Mouse (Mus musculus) neural tube, embryonic 13.5 days (tissue): Measurements from ENCODE around the gene Aatk. TPM values are rescaled to one million over a fixed set of nuclear protein-coding genes. Genes with fewer than 3 reads are reported as not detected.

Experiments
- ATAC-seq: fragments of 200-750 bp; cut with Nextera tagmentation; 2 replicates; pipeline ENCODE4 v1.8.0; 2017; ENCODE audit warnings: low read depth, mild to moderate bottlenecking, moderate TSS enrichment, moderate library complexity
- H3K27ac ChIP-seq: fragments of 300-500 bp; sonication (generic); replicated peaks from 2 replicates; pipeline ENCODE4 v1.5.1; 2015; ENCODE audit warnings: moderate library complexity, mild to moderate bottlenecking, inconsistent platforms
- H3K27me3 ChIP-seq: fragments of 300-500 bp; sonication (generic); 2 replicates; pipeline ENCODE4 v1.6.1; 2015; ENCODE audit warnings: mild to moderate bottlenecking, inconsistent platforms
- H3K36me3 ChIP-seq: fragments of 300-500 bp; sonication (generic); 2 replicates; pipeline ENCODE4 v1.6.1; 2015; ENCODE audit warnings: mild to moderate bottlenecking, inconsistent platforms
- H3K4me1 ChIP-seq: fragments of 300-500 bp; sonication (generic); replicated peaks from 2 replicates; pipeline ENCODE4 v1.6.1; 2015; ENCODE audit warnings: inconsistent platforms
- H3K4me2 ChIP-seq: fragments of 300-500 bp; sonication (generic); 2 replicates; pipeline ENCODE4 v1.6.1; 2015; ENCODE audit warnings: inconsistent platforms, mild to moderate bottlenecking, moderate library complexity
- H3K4me3 ChIP-seq: fragments of 300-500 bp; sonication (generic); 2 replicates; pipeline ENCODE4 v1.5.1; 2015; ENCODE audit warnings: mild to moderate bottlenecking, inconsistent platforms
- H3K9ac ChIP-seq: fragments of 300-500 bp; sonication (generic); 2 replicates; pipeline ENCODE4 v1.6.1; 2015; ENCODE audit warnings: moderate library complexity, mild to moderate bottlenecking, inconsistent platforms
- H3K9me3 ChIP-seq: fragments of 300-500 bp; sonication (generic); 2 replicates; pipeline ENCODE4 v1.6.1; 2016; ENCODE audit warnings: inconsistent platforms
- WGBS: fragments of 180-500 bp; shearing (Covaris S2); methylation state at CpG from one replicate; pipeline ENCODE4 v1.1.7; 2015; 5-methylcytosine and 5-hydroxymethylcytosine counted together
- polyA plus RNA-seq: library from polyadenylated mRNA; unstranded; fragments of >200 nt; fragmentation: Nextera tagmentation; extraction: Ambion mirVana; gene quantifications from 2 replicates; pipeline ENCODE4 v1.2.1, GENCODE M21; 2015

Gene Aatk
- polyA plus RNA-seq, 1 experiment from 2014 or later, result 34.2 TPM

DNA sequence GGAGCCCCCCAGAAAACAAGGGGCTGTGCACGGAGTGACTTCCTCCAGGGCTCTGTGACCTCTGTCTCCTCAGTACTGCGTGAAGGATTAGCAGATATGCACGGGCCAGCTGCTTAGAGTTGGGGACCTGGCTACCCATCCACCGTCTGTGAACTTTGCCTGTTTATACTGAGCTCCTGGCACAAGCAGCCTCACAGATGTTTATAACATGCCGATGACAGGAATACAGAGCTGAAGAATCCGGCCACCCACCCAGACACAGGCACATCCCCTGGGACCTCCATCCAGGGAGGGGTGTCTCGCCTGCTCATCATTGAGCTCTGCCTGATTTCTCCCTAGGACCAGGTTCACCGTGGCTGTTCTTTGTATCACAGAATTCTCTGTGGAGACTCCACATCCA lies 14.9 kb downstream of the Aatk start:
- Histone ChIP-seq H3K9ac (no peak overlapping the region), H3K9me3 (no peaks in the 10 kb centered on the region), H3K27ac (no peak overlapping the region), H3K4me1 (0 out of 2 replicates have a peak, but pooled peaks cover 10% of the 10 kb centered on the region), H3K4me2 (no peak overlapping the region), H3K4me3 (no peak overlapping the region), H3K36me3 (no peaks in the 10 kb centered on the region), H3K27me3 (no peaks in the 10 kb centered on the region)
- no peak for ATAC-seq
- WGBS, result 67% methylated on average over 8 of the region's 8 CpGs

DNA sequence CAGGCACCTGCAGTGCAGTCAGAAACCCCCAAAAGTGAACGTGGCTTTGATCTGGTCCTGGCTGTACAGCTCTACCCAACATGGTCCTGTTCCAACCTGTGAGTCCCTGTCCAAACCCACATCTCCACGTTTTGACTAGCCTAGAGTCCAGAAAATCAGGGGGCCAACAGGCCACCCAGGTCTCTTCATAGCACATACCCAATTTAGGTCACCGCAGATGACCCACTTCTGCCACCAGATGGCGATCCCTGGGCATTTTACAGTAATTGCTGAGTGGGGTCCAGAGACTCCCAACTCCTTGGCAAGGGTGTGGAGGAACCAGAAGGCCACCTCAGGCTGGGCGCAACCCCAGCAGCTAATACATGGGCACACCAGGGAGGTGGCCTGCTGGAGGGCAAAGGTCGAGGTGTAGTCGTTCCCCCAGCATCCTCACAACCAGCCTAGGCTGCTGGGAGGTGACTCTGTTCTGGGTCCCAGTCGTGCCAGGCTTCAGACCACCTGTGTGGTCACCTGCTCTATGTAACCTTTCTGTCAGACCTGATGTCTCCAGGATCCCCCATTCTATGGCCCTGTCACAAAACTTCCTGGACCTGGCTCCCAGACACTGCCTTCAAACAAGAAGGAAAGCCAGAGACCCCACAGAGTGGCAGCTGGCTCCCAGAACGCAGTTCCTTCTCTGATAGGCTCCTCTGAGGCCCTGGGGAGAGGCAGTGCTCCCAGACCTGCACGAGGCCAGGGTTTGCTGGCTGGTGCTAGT lies 16.6 kb downstream of the Aatk start:
- Histone ChIP-seq H3K9me3 (no peaks in the 10 kb centered on the region), H3K4me1 (0 out of 2 replicates have a peak, but pooled peaks cover 10% of the 10 kb centered on the region), H3K4me3 (no peak overlapping the region), H3K27me3 (no peaks in the 10 kb centered on the region), H3K9ac (no peak overlapping the region), H3K4me2 (no peak overlapping the region), H3K27ac (no peak overlapping the region), H3K36me3 (no peaks in the 10 kb centered on the region)
- WGBS, result 39% methylated on average over 10 of the region's 10 CpGs
- ATAC-seq, result peak; percentile 20; the same call in 1 of the 2 replicates

- H3K4me3 ChIP-seq, result no peak overlapping the region
- H3K27ac ChIP-seq, result no peak overlapping the region
- H3K27me3 ChIP-seq, result no peaks in the 10 kb centered on the region
- H3K9ac ChIP-seq, result no peak overlapping the region
- H3K9me3 ChIP-seq, result no peaks in the 10 kb centered on the region
- no peaks in the 10 kb centered on the region for H3K36me3 ChIP-seq
- no peak for ATAC-seq
- no peak overlapping the region for H3K4me2 ChIP-seq
- 0 out of 2 replicates have a peak, but pooled peaks cover 14% of the 10 kb centered on the region for H3K4me1 ChIP-seq
- 52% methylated on average over 9 of the region's 9 CpGs for WGBS
These were observed 17.4 kb downstream of the Aatk start for GRCm38 (mm10) chr11:120029431-120030144.

- no peak overlapping the region for H3K27ac ChIP-seq
- no peak for ATAC-seq
These were observed 18.5 kb downstream of the Aatk start for GRCm38 (mm10) chr11:120028319-120029092.

GRCm38 (mm10) chr11:120026941-120027340 lies 20.0 kb downstream of the Aatk start:
- Histone ChIP-seq H3K4me2 (no peak overlapping the region), H3K27ac (no peak overlapping the region), H3K4me3 (no peak overlapping the region), H3K4me1 (peaks cover 38% of the 10 kb centered on the region), H3K36me3 (no peaks in the 10 kb centered on the region), H3K27me3 (no peaks in the 10 kb centered on the region), H3K9me3 (no peaks in the 10 kb centered on the region), H3K9ac (no peak overlapping the region)
- ATAC-seq, result no peak
- WGBS, result 73% methylated on average over 3 of the region's 3 CpGs

More at GRCm38 (mm10) chr11:120028319-120029092, 18.5 kb downstream of the Aatk start:
- Histone ChIP-seq H3K36me3 (no peaks in the 10 kb centered on the region), H3K4me2 (no peak overlapping the region), H3K4me1 (peaks cover 22% of the 10 kb centered on the region), H3K9me3 (no peaks in the 10 kb centered on the region), H3K27me3 (no peaks in the 10 kb centered on the region), H3K4me3 (no peak overlapping the region), H3K9ac (peak overlapping the region; percentile 2; the same call in 1 of the 2 replicates)
- 54% methylated on average over 18 of the region's 18 CpGs for WGBS

- 32% methylated on average over 12 of the region's 12 CpGs for WGBS
These were observed 24.1 kb downstream of the Aatk start for GRCm38 (mm10) chr11:120022841-120023240.

GRCm38 (mm10) chr11:120022216-120022615 lies 24.8 kb downstream of the Aatk start:
- peak overlapping the region; percentile 36; the same call in 1 of the 2 replicates for H3K9ac ChIP-seq
- no peaks in the 10 kb centered on the region for H3K27me3 ChIP-seq
- 49% methylated on average over 8 of the region's 8 CpGs for WGBS
- ATAC-seq, result no peak
- H3K36me3 ChIP-seq, result 0 out of 2 replicates have a peak, but pooled peaks cover 8% of the 10 kb centered on the region
- H3K9me3 ChIP-seq, result no peaks in the 10 kb centered on the region
- H3K4me3 ChIP-seq, result no peak overlapping the region
- peaks cover 47% of the 10 kb centered on the region for H3K4me1 ChIP-seq
- H3K27ac ChIP-seq, result peak overlapping the region; percentile 81
- H3K4me2 ChIP-seq, result no peak overlapping the region

More at GRCm38 (mm10) chr11:120022841-120023240, 24.1 kb downstream of the Aatk start:
- Histone ChIP-seq H3K4me3 (no peak overlapping the region), H3K4me2 (0 out of 2 replicates have a peak overlapping the region, but pooled peaks have one; percentile 1), H3K36me3 (0 out of 2 replicates have a peak, but pooled peaks cover 8% of the 10 kb centered on the region), H3K9ac (peak overlapping the region; percentile 57), H3K9me3 (no peaks in the 10 kb centered on the region), H3K4me1 (peaks cover 47% of the 10 kb centered on the region), H3K27ac (peak overlapping the region; percentile 81), H3K27me3 (no peaks in the 10 kb centered on the region)
- peak; percentile 62 for ATAC-seq

DNA sequence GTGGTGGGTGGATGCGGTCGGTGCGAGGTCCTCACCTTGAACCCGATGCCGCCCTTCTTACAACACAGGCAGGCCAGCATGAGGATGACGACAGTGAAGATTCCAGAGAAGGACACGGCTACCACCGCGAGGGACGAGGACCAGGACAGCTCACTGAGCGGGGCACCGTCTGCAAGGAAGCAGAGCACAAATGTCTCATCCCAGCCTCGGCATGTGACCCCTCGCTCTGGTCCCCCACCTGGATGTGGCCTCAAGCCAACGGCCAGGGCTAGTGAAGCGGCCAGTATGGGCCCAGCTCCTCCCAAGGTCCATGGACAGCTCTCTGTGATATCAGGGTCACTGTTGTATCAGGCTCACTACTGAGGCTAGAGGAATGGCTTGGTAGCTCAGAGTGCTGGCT lies 25.6 kb downstream of the Aatk start:
- Histone ChIP-seq H3K4me2 (no peak overlapping the region), H3K9ac (no peak overlapping the region), H3K4me3 (no peak overlapping the region), H3K36me3 (0 out of 2 replicates have a peak, but pooled peaks cover 8% of the 10 kb centered on the region), H3K27me3 (no peaks in the 10 kb centered on the region), H3K27ac (no peak overlapping the region), H3K4me1 (peaks cover 47% of the 10 kb centered on the region), H3K9me3 (no peaks in the 10 kb centered on the region)
- 88% methylated on average over 16 of the region's 16 CpGs for WGBS
- ATAC-seq, result no peak

DNA sequence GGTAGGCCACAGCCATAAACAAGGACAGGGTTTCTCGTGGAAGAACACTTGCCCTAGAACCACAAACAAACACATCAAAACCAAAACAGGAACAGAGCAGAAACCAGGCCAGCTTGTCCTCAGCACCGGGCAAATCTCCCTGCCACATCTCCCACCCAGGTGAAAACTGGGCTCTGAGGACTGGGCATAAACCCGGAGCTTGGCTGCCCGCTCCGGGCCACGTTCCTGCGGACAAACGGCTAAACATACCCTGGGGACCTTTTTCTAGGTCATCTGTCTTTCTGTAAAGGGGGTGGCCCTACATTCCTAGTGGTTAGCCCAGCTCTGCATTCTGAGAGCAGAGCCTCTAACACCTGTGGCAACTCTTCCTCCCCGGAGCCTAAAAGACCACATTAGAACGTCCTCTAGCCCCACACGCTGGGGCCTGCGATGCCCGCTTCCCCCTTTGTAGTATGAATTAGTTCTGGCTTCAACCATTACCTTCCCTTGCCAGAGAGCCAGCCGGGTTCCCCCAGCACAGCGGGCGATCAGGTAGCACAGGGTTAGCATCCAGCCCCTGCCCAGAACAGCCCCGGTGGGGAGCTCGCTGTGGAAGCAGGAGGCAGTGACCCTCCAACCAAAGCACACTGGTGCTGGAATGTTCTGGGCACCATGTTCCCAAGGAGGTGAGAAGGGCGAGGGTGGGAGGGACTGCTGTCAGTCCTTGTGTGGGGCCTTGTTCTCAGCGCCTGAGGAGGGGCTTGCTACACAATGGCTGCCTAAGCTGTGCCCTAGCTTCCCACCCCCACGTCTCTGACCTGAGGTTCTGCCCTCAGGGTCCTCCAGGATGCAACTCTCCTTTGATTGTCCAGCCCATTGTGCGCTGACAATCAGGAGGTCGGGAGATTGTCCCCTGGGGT lies 27.2 kb downstream of the Aatk start:
- Histone ChIP-seq H3K27ac (peak overlapping the region; percentile 65; the same call in 1 of the 2 replicates), H3K36me3 (peaks cover 21% of the 10 kb centered on the region)
- 40% methylated on average over 23 of the region's 23 CpGs for WGBS

DNA sequence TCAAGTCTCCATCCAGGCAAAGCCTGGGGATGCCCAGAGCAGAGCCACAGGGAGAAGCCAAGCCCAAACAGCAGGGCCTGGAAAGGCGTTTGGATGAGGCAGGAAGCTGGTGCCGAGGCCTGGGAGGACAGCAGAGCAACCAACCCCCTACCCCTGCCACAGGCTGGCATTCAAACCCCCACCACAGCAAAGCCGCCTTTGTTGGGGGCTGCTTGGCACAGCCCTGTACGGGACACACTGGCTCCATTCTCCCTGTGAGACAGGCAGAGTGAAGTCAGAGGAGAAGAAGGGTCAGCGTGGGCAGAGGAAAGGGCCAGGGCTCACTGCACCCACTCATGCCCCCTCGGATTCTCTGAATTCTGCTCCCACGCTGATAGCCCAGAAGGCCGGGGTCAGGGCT lies 30.0 kb downstream of the Aatk start:
- Histone ChIP-seq H3K36me3 (peaks cover 32% of the 10 kb centered on the region), H3K4me1 (peaks cover 35% of the 10 kb centered on the region), H3K27me3 (peaks cover 6% of the 10 kb centered on the region; the same call in 1 of the 2 replicates), H3K4me3 (peak overlapping the region; percentile 15), H3K27ac (0 out of 2 replicates have a peak overlapping the region, but pooled peaks have one; percentile 38), H3K9ac (peak overlapping the region; percentile 31; the same call in 1 of the 2 replicates), H3K4me2 (peak overlapping the region; percentile 53), H3K9me3 (no peaks in the 10 kb centered on the region)
- ATAC-seq, result no peak
- 78% methylated on average over 8 of the region's 8 CpGs for WGBS

More for the DNA sequence above, 27.2 kb downstream of the Aatk start:
- ATAC-seq, result peak; percentile 9
- H3K9ac ChIP-seq, result peak overlapping the region; percentile 42; the same call in 1 of the 2 replicates
- no peaks in the 10 kb centered on the region for H3K27me3 ChIP-seq
- peak overlapping the region; percentile 25; the same call in 1 of the 2 replicates for H3K4me2 ChIP-seq
- peaks cover 44% of the 10 kb centered on the region for H3K4me1 ChIP-seq
- no peaks in the 10 kb centered on the region for H3K9me3 ChIP-seq
- peak overlapping the region; percentile 13; the same call in 1 of the 2 replicates for H3K4me3 ChIP-seq

- Histone ChIP-seq H3K4me2 (peak overlapping the region; percentile 53), H3K9ac (no peak overlapping the region), H3K4me1 (peaks cover 32% of the 10 kb centered on the region), H3K9me3 (no peaks in the 10 kb centered on the region), H3K36me3 (peaks cover 44% of the 10 kb centered on the region), H3K27ac (no peak overlapping the region), H3K27me3 (peaks cover 6% of the 10 kb centered on the region; the same call in 1 of the 2 replicates), H3K4me3 (no peak overlapping the region)
- WGBS, result 93% methylated on average over 4 of the region's 4 CpGs
- no peak for ATAC-seq
These were observed 32.2 kb downstream of the Aatk start for GRCm38 (mm10) chr11:120014758-120015157.
